Mouse (Mus musculus) ZHBTc4 (cell line): ENCODE data around the gene Commd4.
"Not testable (repeated sequence)": the region's sequence is repeated elsewhere in the genome, so short reads cannot be mapped to it uniquely, and the experiment has no call there.

Source experiments
- DNase-seq: peaks from one replicate; pipeline ENCODE4 v3.0.0-alpha.2; 2011; ENCODE audit warnings: low read depth, low spot score

Gene Commd4

DNA sequence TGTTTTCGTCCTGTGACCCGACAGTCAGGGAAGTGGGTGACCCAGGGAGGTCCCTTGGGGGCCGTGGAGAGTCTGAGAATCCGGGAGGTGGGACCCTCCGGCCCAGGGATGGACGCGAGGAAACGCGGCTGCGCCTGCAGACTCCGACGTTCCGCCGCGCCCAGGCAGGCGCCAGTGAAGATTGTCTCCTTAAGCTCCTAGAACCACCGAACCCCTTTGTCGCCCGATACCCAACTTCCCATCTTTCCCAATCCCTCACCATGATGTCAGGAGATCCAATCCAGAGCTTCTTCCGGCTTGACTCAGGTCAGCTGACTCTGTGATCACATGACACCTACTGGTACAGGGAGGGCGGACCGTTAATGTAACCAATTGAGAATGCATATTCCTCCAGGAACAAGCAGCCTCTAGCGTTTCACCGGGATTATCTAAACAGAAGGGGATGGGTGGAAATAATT lies at the start of gene Commd4:
TSS of gene Commd4 (minus strand) at position 319 of the 458 bp plus-strand sequence.
- DNase-seq = peak; percentile 96

GRCm38 (mm10) chr9:57206896-57207295 lies 48.8 kb upstream of the Commd4 start:
- peak; percentile 56 for DNase-seq

DNA sequence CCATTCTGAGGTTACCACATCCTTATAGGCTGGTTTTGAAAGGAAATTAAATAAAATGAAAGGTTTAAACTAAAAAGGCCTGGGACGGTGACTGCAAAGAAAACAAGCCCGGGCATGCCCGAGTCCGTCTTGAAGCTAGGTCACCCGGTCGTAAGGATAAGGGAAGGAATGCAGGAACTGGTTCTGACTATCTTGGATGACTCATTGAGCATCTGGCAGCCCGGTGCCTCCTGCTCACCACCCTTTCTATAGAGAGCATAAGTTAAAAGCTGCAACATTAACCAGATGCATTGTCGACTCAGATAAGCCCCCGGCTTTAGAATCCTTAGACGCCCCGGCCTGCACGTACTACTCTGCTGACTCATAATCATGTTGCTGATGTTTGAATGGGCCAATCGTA lies 45.4 kb upstream of the Commd4 start:
- not testable (repeated sequence) for DNase-seq

- peak; percentile 57 for DNase-seq
Measured at GRCm38 (mm10) chr9:57202981-57203380, 44.9 kb upstream of the Commd4 start.

GRCm38 (mm10) chr9:57197414-57197813 lies 39.3 kb upstream of the Commd4 start:
- no peak for DNase-seq

- no peak for DNase-seq
Measured at GRCm38 (mm10) chr9:57196708-57197107, 38.6 kb upstream of the Commd4 start.

GRCm38 (mm10) chr9:57168411-57168810 lies 10.3 kb upstream of the Commd4 start:
- DNase-seq = no peak

DNA sequence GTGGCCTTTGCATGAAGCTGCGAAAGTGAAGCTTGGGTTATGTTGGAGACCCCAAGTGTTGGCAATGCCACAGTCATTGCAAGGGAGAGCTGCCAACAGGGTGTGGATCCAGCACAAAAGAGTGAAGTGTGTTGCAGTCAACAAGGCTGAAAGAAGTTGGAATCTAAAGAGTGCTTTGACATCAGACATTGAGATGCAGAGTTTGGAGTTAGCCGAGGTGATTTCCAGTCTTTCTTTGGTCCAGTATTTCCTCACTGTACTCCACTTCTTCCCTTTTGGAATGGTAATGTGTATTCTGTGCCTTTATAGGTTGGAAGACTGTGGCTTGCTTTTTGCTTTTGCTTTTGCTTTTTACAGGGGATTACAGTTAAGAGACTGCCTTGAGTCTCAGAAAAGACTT lies 8.0 kb upstream of the Commd4 start:
- peak; percentile 70 for DNase-seq

DNA sequence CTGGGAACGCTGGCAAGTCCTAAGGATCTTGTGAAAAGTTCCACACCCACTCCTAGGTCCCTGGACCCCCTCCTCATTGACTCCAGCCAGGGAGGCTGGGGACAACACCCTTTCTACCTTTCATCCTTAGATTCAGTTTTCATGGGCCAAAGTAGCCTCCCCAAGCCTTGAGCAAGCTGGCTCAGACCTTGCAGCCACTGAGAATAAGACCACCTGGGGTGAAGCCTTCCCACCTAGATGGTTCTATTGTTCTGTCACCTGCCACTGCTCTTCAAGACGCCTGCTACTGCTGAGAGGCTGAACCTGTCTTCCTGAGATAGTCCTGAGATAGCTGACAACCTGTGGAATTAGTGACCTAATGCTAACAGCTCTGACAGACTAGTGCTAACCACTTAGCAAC lies 5.0 kb upstream of the Commd4 start:
- DNase-seq = peak; percentile 94

DNA sequence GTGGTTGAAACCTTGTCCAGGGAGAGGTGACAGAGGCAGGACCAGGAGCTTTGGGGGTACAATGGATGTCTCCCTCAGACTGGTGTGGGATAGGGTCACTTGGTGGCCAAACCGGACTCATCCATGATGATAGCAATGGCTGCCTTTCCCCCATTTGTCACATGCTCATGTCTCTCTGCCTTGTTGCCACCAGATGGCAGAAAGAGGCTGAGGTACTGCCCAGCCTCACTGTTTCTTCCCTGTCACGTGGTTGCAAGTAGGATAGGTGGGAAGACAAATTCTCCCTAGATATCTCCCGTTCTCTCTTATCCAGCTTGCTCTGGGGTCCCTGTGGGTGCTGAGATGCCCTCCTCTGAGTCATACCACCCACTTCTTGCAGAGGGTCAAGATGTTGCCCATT lies 4.4 kb upstream of the Commd4 start:
- DNase-seq = peak; percentile 89

GRCm38 (mm10) chr9:57158506-57158905 lies 375 bp upstream of the Commd4 start:
- DNase-seq = no peak

DNA sequence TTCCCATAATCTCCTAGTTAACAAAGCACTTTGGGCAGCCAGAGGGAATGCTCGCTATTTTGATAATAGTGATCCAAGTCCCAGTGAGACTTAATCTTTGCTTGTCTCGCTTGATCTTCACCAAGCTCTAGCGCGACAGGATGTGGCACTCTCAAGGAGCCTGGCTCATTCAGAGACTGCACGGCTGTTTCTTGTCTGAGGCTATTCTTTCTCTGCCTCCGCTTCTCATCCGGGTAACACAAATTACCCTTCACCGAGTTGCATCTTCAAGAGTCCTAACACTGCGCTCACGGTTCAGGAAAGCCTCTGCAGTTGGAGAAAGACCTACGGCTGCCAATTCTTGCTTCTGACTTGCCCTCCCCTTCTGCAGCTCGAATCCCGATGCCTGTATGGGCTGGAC lies 632 bp downstream of the Commd4 start:
- no peak for DNase-seq

DNA sequence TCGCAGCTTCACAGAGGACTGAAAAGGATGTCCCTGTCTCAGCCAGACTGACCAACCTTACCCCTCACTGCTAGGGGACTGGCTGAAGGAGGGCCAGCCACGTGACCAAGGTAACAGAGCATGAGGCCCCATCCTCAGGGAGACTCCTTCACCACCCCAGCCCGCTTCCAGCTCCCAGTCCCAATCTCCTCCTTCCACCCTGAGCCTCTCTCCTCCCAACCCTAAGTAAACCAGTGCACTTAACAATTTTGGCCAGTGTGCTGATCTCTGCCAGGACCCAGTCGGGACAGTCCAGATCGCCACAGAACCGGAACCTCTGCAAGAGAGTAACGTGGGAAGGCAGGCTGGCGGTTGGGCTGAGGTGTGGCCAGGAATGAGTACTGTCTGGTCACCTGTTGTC lies 1.3 kb downstream of the Commd4 start:
- no peak for DNase-seq

GRCm38 (mm10) chr9:57156383-57156782 lies 1.7 kb downstream of the Commd4 start:
- DNase-seq = no peak

- no peak for DNase-seq
Measured at GRCm38 (mm10) chr9:57152331-57152730, 5.8 kb downstream of the Commd4 start.

- no peak for DNase-seq
Measured at GRCm38 (mm10) chr9:57150192-57150591, 7.9 kb downstream of the Commd4 start.

GRCm38 (mm10) chr9:57149021-57149420 lies 9.1 kb downstream of the Commd4 start:
- peak; percentile 42 for DNase-seq

GRCm38 (mm10) chr9:57148144-57148878 lies 9.8 kb downstream of the Commd4 start, which contains the start of gene Neil1:
Neil1 (minus strand) TSS chr9:57148305.
- DNase-seq = peak; percentile 90

- peak; percentile 32 for DNase-seq
Measured at GRCm38 (mm10) chr9:57147205-57148143, 10.7 kb downstream of the Commd4 start.

DNA sequence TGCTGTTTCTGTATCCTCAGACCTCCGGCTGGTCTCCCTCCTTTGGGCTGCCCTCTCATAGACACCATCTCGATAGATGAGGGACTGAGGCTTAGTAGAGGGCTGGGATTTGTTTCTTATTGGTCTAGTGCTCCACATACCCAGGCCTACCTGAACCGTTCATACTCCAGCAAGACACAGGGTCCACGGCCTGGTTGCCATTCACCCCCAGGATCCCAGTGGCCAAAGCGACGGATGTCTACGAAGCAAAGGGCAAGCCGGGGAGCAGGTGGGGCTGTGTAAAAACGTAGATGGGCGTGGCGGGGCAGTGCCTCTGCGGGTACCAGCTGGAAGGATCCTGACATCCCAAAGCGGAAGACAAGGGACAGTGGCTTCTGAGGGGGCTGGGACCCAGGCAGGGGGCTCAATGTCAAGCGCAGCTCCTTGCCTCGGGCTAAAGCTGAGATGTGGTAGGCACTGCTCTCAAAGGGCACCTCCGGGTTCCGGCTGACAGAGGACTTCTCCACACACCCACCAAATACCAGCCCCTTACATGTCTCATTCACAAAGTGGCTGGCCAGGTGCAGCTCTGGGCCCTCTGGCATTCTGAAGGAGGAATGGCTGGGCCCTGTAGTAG lies 11.6 kb downstream of the Commd4 start:
- DNase-seq = no peak

- no peak for DNase-seq
Measured at GRCm38 (mm10) chr9:57144830-57145229, 13.3 kb downstream of the Commd4 start.

DNA sequence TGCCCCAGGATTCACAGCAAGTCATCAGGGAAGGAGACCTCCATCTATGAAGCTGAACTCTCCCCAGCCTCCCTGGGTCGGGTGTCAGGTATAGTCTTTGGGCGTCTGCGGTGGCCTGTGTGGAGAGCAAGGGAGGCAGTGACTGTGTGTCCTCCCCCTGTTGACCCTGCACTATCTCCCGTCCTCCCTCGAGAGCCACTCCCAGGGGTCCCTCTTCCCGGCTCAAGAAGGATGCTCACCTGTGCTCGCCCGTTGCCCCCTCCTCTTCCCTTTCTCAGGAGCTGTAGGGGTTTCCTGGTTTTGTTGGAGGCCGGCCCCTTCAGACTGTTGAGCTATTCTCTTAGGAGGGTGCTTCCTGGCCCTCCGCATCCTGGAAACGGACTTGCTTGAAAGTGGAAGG lies 14.9 kb downstream of the Commd4 start:
- DNase-seq = no peak
